Mouse (Mus musculus) kidney, postnatal 25 days (tissue): ENCODE measurements around the gene Orc1.

ENCODE experiments used
- DNase-seq, 2 experiments: peaks; one replicate each; pipeline ENCODE4 v3.0.0; 2021; ENCODE audit warnings: mixed read lengths in 2 of 2

The Orc1 gene

GRCm38 (mm10) chr4:108578840-108579742 lies at the start of gene Orc1, which contains the start of gene Prpf38a:
TSS of gene Orc1 (plus strand) at chr4:108579423.
TSS of gene Prpf38a (minus strand) at chr4:108579336.
- peak; percentile 98 to 99 for DNase-seq

GRCm38 (mm10) chr4:108539701-108540100 lies 39.5 kb upstream of the Orc1 start:
- DNase-seq = no peak

DNA sequence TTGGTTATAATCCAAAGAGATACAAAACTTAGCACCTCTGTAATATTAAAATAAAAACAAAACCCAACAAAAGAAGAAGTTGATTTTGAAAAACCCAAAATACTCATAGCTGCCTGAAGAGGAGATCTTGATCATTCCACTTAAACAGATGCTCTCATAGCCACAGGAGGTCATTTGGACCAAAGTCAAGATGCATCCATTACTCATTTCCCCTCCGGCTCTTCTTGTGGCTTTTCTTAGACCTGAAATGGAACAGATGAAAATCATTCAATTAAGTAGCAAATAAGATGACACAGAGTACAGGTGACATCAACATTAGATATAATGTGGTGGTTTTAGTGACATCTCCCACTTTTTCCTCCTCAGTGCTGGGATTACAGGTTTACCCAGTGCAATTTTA lies 14.2 kb upstream of the Orc1 start:
- DNase-seq = no peak

- no peak for DNase-seq
Measured at GRCm38 (mm10) chr4:108572644-108573043, 6.6 kb upstream of the Orc1 start.

DNA sequence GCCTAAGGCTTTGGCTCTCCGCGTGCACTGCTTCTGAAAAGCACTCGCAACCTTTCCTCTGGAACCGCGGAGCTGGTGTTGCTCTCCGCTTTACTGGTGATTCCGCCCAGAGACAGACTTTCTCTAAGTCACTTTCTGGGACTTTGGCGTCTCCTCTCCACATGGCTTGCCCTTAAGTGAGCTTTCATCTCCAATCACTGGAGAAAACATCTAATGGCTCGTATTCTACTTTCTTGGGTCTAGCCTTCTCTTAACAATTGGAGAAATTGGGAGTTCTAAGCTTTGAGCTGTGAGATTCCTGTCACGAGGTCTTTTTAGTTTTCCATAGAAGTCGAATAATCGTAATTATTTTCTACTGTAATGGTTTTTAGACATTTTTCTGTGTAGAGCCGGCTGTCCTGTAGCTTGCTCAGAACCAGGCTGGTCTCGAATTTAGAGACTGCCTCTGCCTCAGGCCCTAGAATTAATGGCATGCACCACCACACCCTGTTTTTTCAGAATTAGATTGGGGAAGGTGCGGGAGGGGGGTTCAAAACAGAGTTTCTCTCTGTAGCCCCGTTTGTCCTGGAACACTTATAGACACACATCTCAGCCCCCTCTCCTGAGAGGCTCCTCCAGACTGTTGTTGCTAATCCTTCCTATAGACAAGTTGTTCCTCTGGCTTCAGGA lies 654 bp downstream of the Orc1 start:
- DNase-seq = peak in 1 of 2 experiments; percentile 2

GRCm38 (mm10) chr4:108593376-108593775 lies 14.2 kb downstream of the Orc1 start:
- no peak for DNase-seq

- DNase-seq = no peak
Measured at GRCm38 (mm10) chr4:108595785-108596184, 16.6 kb downstream of the Orc1 start.

GRCm38 (mm10) chr4:108598306-108598705 lies 19.1 kb downstream of the Orc1 start:
- no peak for DNase-seq

- DNase-seq = no peak
Measured at GRCm38 (mm10) chr4:108601870-108602269, 22.6 kb downstream of the Orc1 start.

- no peak for DNase-seq
Measured at GRCm38 (mm10) chr4:108608651-108609050, 29.4 kb downstream of the Orc1 start.

GRCm38 (mm10) chr4:108610935-108611334 lies 31.7 kb downstream of the Orc1 start:
- no peak for DNase-seq

- no peak for DNase-seq
Measured at GRCm38 (mm10) chr4:108618586-108618985, 39.4 kb downstream of the Orc1 start.

DNA sequence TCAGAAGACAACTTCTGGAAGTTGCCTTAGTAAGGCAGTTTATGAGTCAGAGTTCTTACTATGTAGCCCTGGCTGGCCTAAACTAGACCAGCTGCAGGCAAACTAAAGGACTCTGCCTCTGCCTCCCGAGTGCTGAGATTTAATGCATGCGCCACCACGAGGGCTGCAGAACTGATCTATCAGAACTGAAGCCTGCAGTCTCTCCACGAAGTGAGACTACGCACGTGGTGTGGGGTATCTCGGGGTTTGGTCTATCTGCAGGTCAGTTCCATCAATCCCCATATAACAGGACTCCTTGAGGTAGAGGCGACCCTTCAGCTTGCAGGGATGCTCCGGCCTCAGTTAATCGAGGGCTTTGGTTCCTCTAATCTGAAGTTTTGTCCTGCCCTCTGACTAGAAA lies 39.9 kb downstream of the Orc1 start:
- peak; percentile 16 to 51 for DNase-seq

DNA sequence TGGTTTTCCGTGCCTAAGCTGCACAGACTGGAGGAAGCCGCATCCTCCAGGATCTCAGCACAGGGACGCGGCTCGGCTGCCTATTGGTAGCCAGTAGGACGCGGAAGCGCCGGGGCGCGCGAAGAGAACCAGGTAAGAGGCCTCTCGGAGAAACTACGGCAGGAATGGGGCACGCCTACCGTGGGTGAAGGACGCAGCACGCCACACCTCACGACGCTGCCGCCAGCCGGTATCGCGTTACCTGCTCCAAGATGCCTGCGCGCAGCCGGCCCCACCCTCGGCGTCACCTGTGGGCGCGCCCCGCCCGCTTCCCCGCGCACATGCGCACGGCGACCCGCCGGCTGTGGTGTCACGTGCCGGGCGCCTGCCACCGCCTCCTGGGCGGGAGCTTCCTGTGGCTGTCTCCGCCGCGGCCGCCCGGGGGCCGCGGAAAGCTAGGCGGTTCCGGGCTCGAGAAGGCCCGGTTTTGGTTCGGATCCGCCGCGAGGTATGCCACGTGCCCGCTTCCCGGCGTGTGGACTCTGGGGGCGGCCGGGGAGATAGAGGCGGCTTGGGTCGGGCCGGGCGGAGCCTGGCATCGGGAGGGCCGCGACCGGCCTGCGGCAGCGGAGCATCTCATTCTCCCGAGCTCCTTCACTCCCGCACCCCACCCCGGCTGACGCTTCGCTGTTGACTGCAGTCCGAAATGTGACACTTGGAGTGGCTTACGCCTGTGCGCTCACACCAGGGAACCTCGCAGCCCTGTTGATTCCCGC lies 40.5 kb downstream of the Orc1 start, which contains the start of gene Cc2d1b:
Gene Cc2d1b (plus strand): TSS at position 354 of the 755 bp plus-strand sequence.
- peak; percentile 93 to 98 for DNase-seq

DNA sequence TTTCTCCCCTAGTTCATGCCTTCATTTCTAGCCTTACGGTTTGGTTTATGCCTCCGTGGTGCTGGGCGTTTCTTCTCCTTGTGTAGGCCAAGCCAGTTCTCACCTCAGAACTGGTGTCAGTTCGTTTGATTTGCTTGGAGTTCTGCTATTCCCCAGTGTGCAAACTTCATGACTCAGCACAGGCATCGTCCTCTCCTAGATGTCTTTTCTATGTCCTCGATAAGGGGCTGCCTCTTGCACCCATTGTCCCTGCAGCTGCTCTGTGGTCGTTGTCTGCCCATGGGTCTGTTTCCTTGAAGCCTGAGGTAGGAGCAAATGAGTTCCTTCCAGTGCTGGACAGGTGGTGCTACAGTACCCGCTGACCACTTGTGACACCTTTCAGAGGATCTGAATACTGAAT lies 41.3 kb downstream of the Orc1 start:
- DNase-seq = no peak

- no peak for DNase-seq
Measured at GRCm38 (mm10) chr4:108621504-108621903, 42.3 kb downstream of the Orc1 start.

GRCm38 (mm10) chr4:108627066-108627465 lies 47.8 kb downstream of the Orc1 start:
- DNase-seq = no peak

GRCm38 (mm10) chr4:108629363-108629880 lies 50.2 kb downstream of the Orc1 start:
- no peak for DNase-seq

DNA sequence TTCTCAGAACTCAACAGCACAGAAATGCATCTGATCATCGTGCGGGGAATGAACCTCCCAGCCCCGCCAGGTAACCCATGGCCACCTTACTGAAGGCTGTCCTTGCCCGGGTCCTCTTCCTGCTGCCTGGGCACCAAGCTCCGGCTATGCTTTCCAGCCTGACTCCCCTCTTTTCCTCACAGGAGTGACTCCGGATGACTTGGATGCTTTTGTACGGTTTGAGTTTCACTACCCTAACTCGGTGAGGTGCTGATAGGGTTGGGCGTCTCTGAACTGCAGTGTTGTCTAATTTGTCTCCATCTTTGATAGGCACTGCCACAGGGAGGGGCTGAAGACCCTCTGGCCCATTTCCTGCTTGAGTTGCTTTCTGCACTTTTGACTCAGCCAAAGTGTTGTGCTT lies 50.9 kb downstream of the Orc1 start:
- no peak for DNase-seq

DNA sequence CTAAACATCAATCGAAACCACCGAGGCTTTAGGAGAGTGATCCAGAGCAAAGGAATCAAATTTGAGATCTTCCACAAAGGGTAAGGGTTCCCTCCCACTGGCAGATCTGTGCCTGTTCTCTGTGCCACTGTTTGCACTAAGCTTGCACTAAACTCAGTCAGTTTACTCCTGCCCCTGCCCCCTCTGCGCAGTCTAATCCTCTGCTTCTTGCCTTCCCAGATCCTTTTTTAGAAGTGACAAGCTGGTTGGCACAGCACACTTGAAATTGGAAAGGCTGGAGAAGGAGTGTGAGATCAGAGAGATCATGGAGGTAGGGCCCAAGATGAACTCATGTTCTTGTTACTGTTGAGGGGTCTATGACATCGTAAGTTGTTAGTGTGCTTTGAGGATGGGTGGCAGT lies 52.4 kb downstream of the Orc1 start:
- DNase-seq = no peak

DNA sequence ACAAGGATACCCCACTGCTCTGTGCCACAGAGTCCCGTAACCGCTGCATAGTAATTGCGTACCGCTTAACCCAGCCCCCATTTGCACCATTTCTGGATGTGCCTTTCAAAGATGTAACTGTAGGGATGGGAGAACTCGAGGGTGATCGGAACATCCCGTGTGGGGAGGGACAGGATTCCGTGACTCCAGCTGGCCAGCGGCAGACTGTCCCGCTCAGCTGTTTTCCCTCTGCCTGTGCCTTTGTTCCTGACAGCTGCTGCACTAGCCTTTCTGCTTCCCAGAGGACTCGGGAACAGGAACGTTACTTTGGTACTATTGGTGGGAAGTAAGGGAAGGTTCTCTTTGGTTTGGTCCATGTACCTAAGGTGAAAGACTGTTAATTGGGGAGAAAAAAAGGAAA lies 54.5 kb downstream of the Orc1 start:
- no peak for DNase-seq

GRCm38 (mm10) chr4:108634696-108635095 lies 55.5 kb downstream of the Orc1 start:
- no peak for DNase-seq

- no peak for DNase-seq
Measured at GRCm38 (mm10) chr4:108635101-108635500, 55.9 kb downstream of the Orc1 start.
